Mouse (Mus musculus): ENCODE data around the gene H2-Q10.

H2-Q10 gene

DNA sequence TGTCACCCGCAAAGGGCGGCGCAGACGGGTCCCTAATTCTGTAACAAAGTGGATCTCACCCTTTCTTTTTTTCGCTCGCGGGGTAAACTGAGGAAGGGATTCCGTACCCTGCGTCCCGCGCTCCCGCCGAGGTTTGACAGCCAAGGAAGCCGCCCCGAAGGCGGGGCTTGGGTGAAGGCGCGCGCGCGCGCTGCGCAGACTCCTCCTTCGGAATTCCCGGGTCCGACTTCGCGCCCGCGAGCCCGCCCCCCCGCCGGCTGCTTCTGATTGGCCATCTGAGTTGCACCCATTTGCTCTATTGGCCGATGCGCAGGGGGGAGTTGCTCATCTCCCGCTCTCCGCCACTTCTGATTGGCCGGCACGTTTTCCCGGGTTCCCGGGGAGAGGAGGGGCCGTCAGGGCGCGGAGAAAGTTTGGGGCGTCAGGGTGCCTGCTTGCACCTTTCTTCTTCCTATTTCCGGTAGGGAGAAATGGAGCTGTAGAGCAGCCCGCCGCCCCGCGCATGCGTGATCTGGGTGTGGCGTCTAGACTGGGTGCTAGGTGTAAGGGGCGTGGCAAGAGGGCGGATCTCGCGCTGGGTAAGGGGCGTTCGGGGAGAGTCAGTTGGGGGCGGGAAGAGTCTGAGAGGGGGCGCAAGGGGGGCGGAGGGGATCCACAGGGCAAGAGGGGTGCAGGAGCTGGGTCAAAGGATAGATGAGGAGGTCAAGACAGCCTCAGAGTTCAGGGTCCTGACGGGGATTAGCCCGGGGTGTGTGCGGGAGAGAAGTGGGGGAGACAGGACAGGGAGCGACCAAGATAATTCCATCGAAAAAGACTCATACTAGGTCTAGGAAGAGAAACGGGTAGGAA, 47.0 kb downstream of the H2-Q10 start, which contains the start of the genes Tcf19 and Cchcr1:
Tcf19 (minus strand) TSS at position 173 of the 849 bp plus-strand sequence.
Cchcr1 (plus strand) TSS at position 449 of the 849 bp plus-strand sequence.
- peak; percentile 99 for DNase-seq

DNA sequence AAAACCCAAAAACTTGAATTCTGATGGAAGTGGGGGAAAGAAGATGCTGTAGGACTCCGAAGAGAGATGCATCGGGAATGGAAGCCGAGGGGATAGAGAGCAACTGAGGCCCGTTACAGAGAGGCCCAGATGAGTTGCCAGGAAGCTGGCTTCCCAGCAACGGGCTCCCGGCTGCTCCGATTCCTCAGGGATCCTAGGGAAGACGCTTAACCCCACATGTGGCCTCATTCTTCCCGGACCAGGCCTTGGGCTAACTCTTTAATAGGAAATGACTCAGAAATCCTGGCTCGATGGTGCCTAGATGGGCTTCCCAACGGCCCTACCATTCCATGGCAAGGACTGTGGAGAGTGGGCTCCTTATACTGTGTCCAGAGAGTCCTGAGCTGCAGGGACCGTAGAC, 47.6 kb downstream of the H2-Q10 start:
- DNase-seq: no peak

Measured in thymus, adult 18-20 months (tissue).